Mouse (Mus musculus): ENCODE measurements around the gene Zfp1. TPM values are rescaled to one million over a fixed set of nuclear protein-coding genes. Genes with fewer than 3 reads are reported as not detected.

The Zfp1 gene
- polyA plus RNA-seq, 1 experiment from 2014 or later = 15.9 TPM

DNA sequence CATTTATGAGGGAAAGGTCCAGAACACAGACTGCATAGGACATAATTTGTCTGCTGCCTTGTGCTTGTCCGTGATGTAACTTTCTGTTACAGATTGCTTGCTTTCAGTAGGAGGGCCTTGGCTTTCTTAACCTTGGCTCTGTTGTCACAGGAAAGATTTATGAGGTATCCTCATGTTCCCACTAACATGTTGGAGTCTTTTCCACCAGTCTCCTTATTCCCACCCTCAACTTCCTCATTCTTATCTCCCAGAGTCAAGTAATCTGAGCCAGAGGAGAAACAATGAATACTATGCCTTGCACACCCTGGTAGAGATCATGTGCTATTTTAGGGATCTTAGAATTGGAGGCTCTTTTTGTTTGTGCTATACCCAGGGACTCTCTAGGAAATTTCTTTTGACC, 45.9 kb upstream of the Zfp1 start:
- DNase-seq (ENCODE audit: low spot score) = peak; percentile 93

DNA sequence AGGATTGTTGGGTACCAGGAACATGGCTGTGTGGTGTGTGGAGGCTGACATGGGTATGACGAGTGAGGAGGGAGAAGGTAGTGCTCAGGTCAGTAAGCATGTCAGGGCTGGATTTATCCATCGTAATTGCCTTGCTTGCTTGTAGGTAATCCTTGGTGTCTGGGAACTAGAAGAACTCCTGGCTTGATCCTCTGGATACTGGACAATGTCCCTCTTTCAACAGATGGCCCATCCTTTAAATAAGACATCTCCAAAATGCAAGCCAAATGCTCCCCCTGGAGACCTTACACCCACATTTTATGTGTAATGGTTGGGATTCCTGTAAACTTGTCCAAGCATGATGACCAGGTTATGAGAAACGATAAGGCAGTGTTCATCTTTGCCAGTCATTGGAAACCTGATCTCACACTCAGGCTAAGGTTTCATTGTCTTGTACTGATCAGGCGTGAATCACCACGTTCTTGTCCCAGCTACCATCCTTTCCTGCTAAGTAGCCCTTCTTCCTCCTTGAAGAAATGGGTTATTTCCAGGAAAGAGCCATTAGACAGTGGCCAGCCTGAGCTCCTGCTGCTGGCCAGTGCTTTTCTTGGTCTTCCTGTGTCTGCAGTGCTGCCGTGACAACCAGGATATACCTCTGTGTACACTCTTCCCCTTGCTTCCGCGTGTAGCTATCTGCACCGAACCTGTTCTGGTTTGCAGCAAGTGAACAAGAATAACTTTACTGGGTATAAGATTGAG, 43.3 kb upstream of the Zfp1 start:
- H3K27me3 ChIP-seq (ENCODE audit: insufficient read depth, low read length) = no peaks in the 10 kb centered on the region
- no peak overlapping the region for H3K4me3 ChIP-seq (replicated peaks; ENCODE audit: low read depth, low read length)
- no peaks in the 10 kb centered on the region for H3K36me3 ChIP-seq (ENCODE audit: insufficient read depth, low read length)
- ATAC-seq (replicated peaks; ENCODE audit: low FRiP score, low read depth) (no peak), DNase-seq (ENCODE audit: low spot score) (no peak)
- H3K27ac ChIP-seq = 0 out of 2 replicates have a peak overlapping the region, but pooled peaks have one; percentile 13
- no peak overlapping the region for H3K4me2 ChIP-seq (ENCODE audit: low read length)
- no peak overlapping the region for H3K9ac ChIP-seq (ENCODE audit: low read depth, low read length)
- H3K9me3 ChIP-seq (replicated peaks; ENCODE audit: low read length) = no peaks in the 10 kb centered on the region
- TF ChIP-seq CTCF (IDR thresholded peaks at IDR 0.05; ENCODE audit: low read depth) = 0 out of 2 replicates have a peak, but pooled peaks have one; percentile 9
- peaks cover 26% of the 10 kb centered on the region for H3K4me1 ChIP-seq (replicated peaks; ENCODE audit: insufficient read depth, low read length)
- WGBS = 60% methylated on average over 9 of the region's 9 CpGs

More for the DNA sequence above, 45.9 kb upstream of the Zfp1 start:
- no peak overlapping the region for H3K9ac ChIP-seq (ENCODE audit: low read depth, low read length)
- TF ChIP-seq CTCF (IDR thresholded peaks at IDR 0.05; ENCODE audit: low read depth) = no peak
- H3K4me1 ChIP-seq (replicated peaks; ENCODE audit: insufficient read depth, low read length) = peaks cover 28% of the 10 kb centered on the region
- no peak overlapping the region for H3K4me3 ChIP-seq (replicated peaks; ENCODE audit: low read depth, low read length)
- no peaks in the 10 kb centered on the region for H3K27me3 ChIP-seq (ENCODE audit: insufficient read depth, low read length)
- 14% methylated on average over 1 of the region's 1 CpGs for WGBS
- peak; percentile 81; the same call in 1 of the 2 replicates for ATAC-seq (replicated peaks; ENCODE audit: low FRiP score, low read depth)
- no peaks in the 10 kb centered on the region for H3K36me3 ChIP-seq (ENCODE audit: insufficient read depth, low read length)
- no peaks in the 10 kb centered on the region for H3K9me3 ChIP-seq (replicated peaks; ENCODE audit: low read length)
- H3K4me2 ChIP-seq (ENCODE audit: low read length) = no peak overlapping the region
- H3K27ac ChIP-seq = peak overlapping the region; percentile 78

DNA sequence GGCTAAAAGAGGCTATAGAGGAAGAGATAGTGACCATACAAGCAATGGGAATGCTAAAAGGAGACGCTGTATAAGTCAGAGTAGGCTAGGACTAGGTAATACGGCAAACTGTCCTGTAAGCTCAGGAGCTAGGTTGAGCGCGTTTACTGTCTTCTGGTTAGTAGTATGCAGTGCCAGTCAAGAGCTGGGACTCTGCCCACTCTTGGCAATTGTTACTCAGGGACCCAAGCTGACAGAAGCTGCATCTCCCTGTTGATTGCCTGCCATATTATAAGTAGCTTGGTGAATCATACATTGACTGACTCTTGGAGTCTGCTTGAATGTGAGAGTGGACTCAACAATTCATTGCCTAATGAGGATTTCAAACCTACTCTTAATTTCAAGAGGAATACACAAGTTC, 41.2 kb upstream of the Zfp1 start:
- no peak for TF ChIP-seq CTCF (IDR thresholded peaks at IDR 0.05; ENCODE audit: low read depth)
- H3K36me3 ChIP-seq (ENCODE audit: insufficient read depth, low read length) = 0 out of 2 replicates have a peak, but pooled peaks cover 3% of the 10 kb centered on the region
- no peak for ATAC-seq (replicated peaks; ENCODE audit: low FRiP score, low read depth)

DNA sequence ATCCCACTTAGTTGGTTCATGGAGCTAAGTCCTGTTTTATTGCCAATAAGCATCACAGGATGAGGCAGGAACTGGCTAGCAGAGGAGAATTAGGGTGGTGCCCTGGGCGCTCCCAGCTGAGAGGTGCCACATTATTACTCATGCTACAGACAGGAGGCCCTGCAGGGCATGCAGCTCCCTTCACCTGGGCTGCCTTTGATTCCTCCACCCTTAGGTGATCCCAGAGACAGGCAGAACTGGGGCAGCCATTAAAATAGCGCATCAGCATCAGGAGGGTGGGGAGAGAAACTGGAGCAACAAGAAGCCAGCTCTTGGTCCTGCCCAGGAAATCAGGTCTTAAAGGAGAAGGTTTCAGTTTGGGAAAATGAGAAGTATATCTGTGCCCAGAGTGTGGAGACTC, 38.2 kb upstream of the Zfp1 start:
- Histone ChIP-seq H3K4me1 (replicated peaks; ENCODE audit: insufficient read depth, low read length) (no peaks in the 10 kb centered on the region), H3K9me3 (replicated peaks; ENCODE audit: low read length) (no peaks in the 10 kb centered on the region), H3K27me3 (ENCODE audit: insufficient read depth, low read length) (no peaks in the 10 kb centered on the region), H3K36me3 (ENCODE audit: insufficient read depth, low read length) (0 out of 2 replicates have a peak, but pooled peaks cover 3% of the 10 kb centered on the region), H3K9ac (ENCODE audit: low read depth, low read length) (no peak overlapping the region), H3K27ac (no peak overlapping the region), H3K4me2 (ENCODE audit: low read length) (no peak overlapping the region), H3K4me3 (replicated peaks; ENCODE audit: low read depth, low read length) (no peak overlapping the region)
- DNase-seq (ENCODE audit: low spot score) (no peak), ATAC-seq (replicated peaks; ENCODE audit: low FRiP score, low read depth) (no peak)
- no peak for TF ChIP-seq CTCF (IDR thresholded peaks at IDR 0.05; ENCODE audit: low read depth)
- 88% methylated on average over 2 of the region's 2 CpGs for WGBS

More for the DNA sequence above, 41.2 kb upstream of the Zfp1 start:
- WGBS = 95% methylated on average over 4 of the region's 4 CpGs
- H3K27ac ChIP-seq = no peak overlapping the region
- no peak overlapping the region for H3K9ac ChIP-seq (ENCODE audit: low read depth, low read length)
- peaks cover 7% of the 10 kb centered on the region for H3K4me1 ChIP-seq (replicated peaks; ENCODE audit: insufficient read depth, low read length)
- no peaks in the 10 kb centered on the region for H3K27me3 ChIP-seq (ENCODE audit: insufficient read depth, low read length)
- H3K9me3 ChIP-seq (replicated peaks; ENCODE audit: low read length) = no peaks in the 10 kb centered on the region
- DNase-seq (ENCODE audit: low spot score) = no peak
- H3K4me2 ChIP-seq (ENCODE audit: low read length) = no peak overlapping the region
- H3K4me3 ChIP-seq (replicated peaks; ENCODE audit: low read depth, low read length) = no peak overlapping the region

DNA sequence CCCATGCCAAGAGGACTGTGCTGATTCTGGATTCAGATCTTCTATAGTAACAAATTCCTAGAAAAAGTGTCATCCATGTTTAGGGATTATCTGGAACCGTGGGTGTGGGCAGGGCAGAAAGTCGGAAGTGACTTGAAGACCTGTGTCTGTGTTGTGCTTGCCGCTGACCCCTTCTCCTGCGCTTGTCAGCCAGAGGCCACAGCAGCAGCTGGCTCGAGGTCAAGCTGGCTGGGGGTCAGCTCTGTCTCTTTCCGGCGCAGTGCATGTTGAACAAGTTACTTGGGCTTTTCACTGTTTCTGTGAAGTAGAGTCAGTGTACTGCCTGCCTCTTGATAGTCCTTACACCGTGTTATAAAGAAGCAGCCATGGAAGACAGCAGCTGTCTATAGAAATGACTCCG, 36.2 kb upstream of the Zfp1 start:
- H3K4me1 ChIP-seq (replicated peaks; ENCODE audit: insufficient read depth, low read length) = no peaks in the 10 kb centered on the region
- ATAC-seq (replicated peaks; ENCODE audit: low FRiP score, low read depth) (no peak), DNase-seq (ENCODE audit: low spot score) (peak; percentile 22)
- no peak overlapping the region for H3K27ac ChIP-seq
- no peak for TF ChIP-seq CTCF (IDR thresholded peaks at IDR 0.05; ENCODE audit: low read depth)
- 72% methylated on average over 9 of the region's 9 CpGs for WGBS
- H3K27me3 ChIP-seq (ENCODE audit: insufficient read depth, low read length) = no peaks in the 10 kb centered on the region
- no peak overlapping the region for H3K9ac ChIP-seq (ENCODE audit: low read depth, low read length)
- H3K4me3 ChIP-seq (replicated peaks; ENCODE audit: low read depth, low read length) = no peak overlapping the region
- no peaks in the 10 kb centered on the region for H3K9me3 ChIP-seq (replicated peaks; ENCODE audit: low read length)
- H3K4me2 ChIP-seq (ENCODE audit: low read length) = no peak overlapping the region
- 0 out of 2 replicates have a peak, but pooled peaks cover 3% of the 10 kb centered on the region for H3K36me3 ChIP-seq (ENCODE audit: insufficient read depth, low read length)

DNA sequence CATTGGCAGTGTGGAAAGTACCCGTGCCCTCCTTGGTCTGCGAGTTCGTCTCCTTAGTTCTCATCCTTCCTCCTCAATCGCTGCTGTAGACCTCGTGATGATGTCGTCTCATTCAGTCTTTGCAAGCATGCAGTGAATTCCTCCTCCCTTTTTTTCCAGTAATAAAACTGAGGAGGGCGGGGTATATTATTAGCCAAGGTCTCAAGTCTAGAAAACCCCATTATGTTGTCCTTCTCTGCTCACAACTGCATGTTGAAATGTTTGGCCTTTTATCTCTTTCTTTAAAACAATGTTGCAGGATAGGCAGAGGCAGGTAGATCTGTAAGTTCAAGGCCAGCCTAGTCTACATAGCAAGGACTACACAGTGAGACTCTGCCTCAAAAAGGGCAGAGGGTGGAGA, 35.8 kb upstream of the Zfp1 start:
- no peaks in the 10 kb centered on the region for H3K9me3 ChIP-seq (replicated peaks; ENCODE audit: low read length)

More for the DNA sequence above, 35.8 kb upstream of the Zfp1 start:
- ATAC-seq (replicated peaks; ENCODE audit: low FRiP score, low read depth) (no peak), DNase-seq (ENCODE audit: low spot score) (no peak)
- TF ChIP-seq CTCF (IDR thresholded peaks at IDR 0.05; ENCODE audit: low read depth) = no peak
- H3K27me3 ChIP-seq (ENCODE audit: insufficient read depth, low read length) = no peaks in the 10 kb centered on the region
- 0 out of 2 replicates have a peak, but pooled peaks cover 3% of the 10 kb centered on the region for H3K36me3 ChIP-seq (ENCODE audit: insufficient read depth, low read length)
- no peak overlapping the region for H3K4me3 ChIP-seq (replicated peaks; ENCODE audit: low read depth, low read length)
- H3K4me2 ChIP-seq (ENCODE audit: low read length) = no peak overlapping the region
- no peak overlapping the region for H3K27ac ChIP-seq
- WGBS = 76% methylated on average over 7 of the region's 7 CpGs
- H3K4me1 ChIP-seq (replicated peaks; ENCODE audit: insufficient read depth, low read length) = no peaks in the 10 kb centered on the region
- H3K9ac ChIP-seq (ENCODE audit: low read depth, low read length) = no peak overlapping the region
